Mouse (Mus musculus) liver, adult 2 months (tissue): ENCODE measurements around the gene Olfr1497. TPM values are rescaled to one million over a fixed set of nuclear protein-coding genes. Genes with fewer than 3 reads are reported as not detected.

ENCODE experiments used
- DNase-seq: peaks from one replicate; pipeline ENCODE4 v3.0.0-alpha.2; 2011; ENCODE audit warnings: low read depth, low spot score; ENCODE audit errors: extremely low read depth
- H3K27ac ChIP-seq: fragments of 200-500 bp; replicated peaks from 2 replicates; pipeline ENCODE4 v1.5.1; 2012; ENCODE audit warnings: low read depth, mild to moderate bottlenecking, control low read depth, inconsistent platforms, low read length; ENCODE audit not compliant: insufficient read depth
- H3K27me3 ChIP-seq: fragments of 200-500 bp; 2 replicates; pipeline ENCODE4 v1.6.1; 2012; ENCODE audit warnings: mild to moderate bottlenecking, moderate library complexity, low read length, inconsistent platforms; ENCODE audit not compliant: control insufficient read depth, insufficient read depth
- H3K36me3 ChIP-seq: fragments of 200-500 bp; 2 replicates; pipeline ENCODE4 v1.6.1; 2012; ENCODE audit warnings: low read length, inconsistent platforms; ENCODE audit not compliant: control insufficient read depth, insufficient read depth
- H3K4me1 ChIP-seq: fragments of 200-500 bp; 2 replicates; pipeline ENCODE4 v1.6.1; 2011; ENCODE audit warnings: low read length; ENCODE audit not compliant: control insufficient read depth, insufficient read depth
- H3K4me3 ChIP-seq: fragments of 200-500 bp; 2 replicates; pipeline ENCODE4 v1.5.1; 2011; ENCODE audit warnings: low read depth, mild to moderate bottlenecking, control low read depth, low read length, moderate library complexity; ENCODE audit not compliant: insufficient read depth
- H3K79me2 ChIP-seq: fragments of 200-500 bp; 2 replicates; pipeline ENCODE4 v1.6.1; 2012; ENCODE audit warnings: inconsistent platforms, mild to moderate bottlenecking, low read length, moderate library complexity; ENCODE audit not compliant: control insufficient read depth, insufficient read depth
- H3K9ac ChIP-seq: fragments of 200-500 bp; 2 replicates; pipeline ENCODE4 v1.6.1; 2012; ENCODE audit warnings: low read depth, mild to moderate bottlenecking, control low read depth, inconsistent platforms, low read length
- CTCF ChIP-seq: fragments of 200-500 bp; IDR thresholded peaks from 2 replicates; pipeline ENCODE4 v1.5.1; 2011; ENCODE audit warnings: low read depth, low read length, control low read depth
- POLR2A ChIP-seq: fragments of 200-500 bp; IDR thresholded peaks from 2 replicates; pipeline ENCODE4 v1.6.1; 2011; ENCODE audit warnings: low read length, control low read depth; ENCODE audit not compliant: insufficient read depth; ENCODE audit errors: extremely low read depth
- WGBS: fragments of 180-500 bp; shearing (Covaris S2); methylation state at CpG from one replicate; pipeline ENCODE4 v1.1.7; 2018; 5-methylcytosine and 5-hydroxymethylcytosine counted together
- polyA plus RNA-seq: library from polyadenylated mRNA; depleted of rRNA; stranded (reverse); fragments of >200 nt; gene quantifications from 2 replicates; pipeline ENCODE4 v1.2.3, GENCODE M21; 2012; rRNA removed
- total RNA-seq: library from RNA; depleted of rRNA; stranded (reverse); fragments of >200 nt; gene quantifications from 2 replicates; pipeline ENCODE4 v1.2.3, GENCODE M21; 2014; rRNA removed

The Olfr1497 gene
- total RNA-seq (not detected in 2 replicates), polyA plus RNA-seq (not detected in 2 replicates)

DNA sequence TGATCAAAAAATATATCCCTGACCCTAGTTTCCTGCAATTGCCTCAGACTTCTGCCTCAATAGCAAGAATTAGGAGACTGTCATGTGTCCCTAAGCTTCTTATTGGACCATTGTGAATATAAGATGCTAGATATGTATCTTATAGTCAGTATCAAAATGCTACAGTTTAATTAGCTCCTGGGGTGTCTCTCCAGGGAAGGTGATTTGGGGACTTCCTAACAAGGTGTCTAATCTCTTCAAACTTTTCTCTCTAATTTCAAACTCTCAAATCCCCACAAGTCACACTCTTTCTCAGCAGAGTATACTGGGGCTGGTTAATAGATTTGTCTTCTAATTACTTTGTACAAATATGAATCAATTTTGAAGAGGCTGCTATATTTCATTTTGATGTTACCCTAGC lies at the start of gene Olfr1497:
Gene Olfr1497, minus strand, starts transcription at position 101 of the 400 bp plus-strand sequence.
- H3K79me2 ChIP-seq = no peaks in the 10 kb centered on the region
- H3K9ac ChIP-seq = no peak within 1 kb of the TSS
- no peak for TF ChIP-seq POLR2A
- no peak for TF ChIP-seq CTCF
- H3K36me3 ChIP-seq = no peaks in the 10 kb centered on the region
- no peaks in the 10 kb centered on the region for H3K27me3 ChIP-seq
- H3K4me3 ChIP-seq = no peak within 1 kb of the TSS
- H3K27ac ChIP-seq = no peak within 1 kb of the TSS
- H3K4me1 ChIP-seq = no peaks in the 10 kb centered on the region
- DNase-seq = no peak

DNA sequence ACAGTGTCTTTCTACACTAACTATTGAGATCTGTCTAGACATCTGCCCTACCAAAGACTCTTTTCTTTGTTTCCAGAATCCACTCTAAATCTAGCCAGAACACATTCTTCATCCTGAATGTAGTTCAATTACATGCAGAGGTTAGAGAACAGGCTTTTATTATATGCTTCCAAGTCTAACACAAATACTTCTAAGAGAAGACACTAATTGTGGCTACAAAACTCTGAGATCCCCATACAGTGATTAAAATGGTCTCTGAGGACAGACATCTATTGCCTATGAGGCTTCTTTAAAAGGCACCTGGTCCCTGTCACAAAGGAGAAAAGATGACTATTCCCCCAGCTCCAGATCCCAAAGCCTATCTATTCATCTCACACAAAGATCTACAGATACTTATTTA lies 32.4 kb upstream of the Olfr1497 start, which contains the start of gene Olfr1500:
Gene Olfr1500, minus strand, starts transcription at position 101 of the 400 bp plus-strand sequence.
- Histone ChIP-seq H3K27ac (no peak within 1 kb of the TSS), H3K79me2 (no peaks in the 10 kb centered on the region), H3K36me3 (no peaks in the 10 kb centered on the region), H3K27me3 (no peaks in the 10 kb centered on the region), H3K4me1 (no peaks in the 10 kb centered on the region), H3K4me3 (no peak within 1 kb of the TSS), H3K9ac (no peak within 1 kb of the TSS)
- no peak for TF ChIP-seq CTCF
- TF ChIP-seq POLR2A = no peak
- no peak for DNase-seq

GRCm38 (mm10) chr19:13828447-13828846 lies 30.4 kb upstream of the Olfr1497 start:
- WGBS = 73% methylated on average over 3 of the region's 3 CpGs
- Histone ChIP-seq H3K4me3 (no peak overlapping the region), H3K27me3 (no peaks in the 10 kb centered on the region), H3K36me3 (no peaks in the 10 kb centered on the region), H3K27ac (no peak overlapping the region), H3K9ac (no peak overlapping the region), H3K4me1 (no peaks in the 10 kb centered on the region), H3K79me2 (no peaks in the 10 kb centered on the region)
- TF ChIP-seq CTCF = no peak
- no peak for TF ChIP-seq POLR2A
- DNase-seq = no peak

DNA sequence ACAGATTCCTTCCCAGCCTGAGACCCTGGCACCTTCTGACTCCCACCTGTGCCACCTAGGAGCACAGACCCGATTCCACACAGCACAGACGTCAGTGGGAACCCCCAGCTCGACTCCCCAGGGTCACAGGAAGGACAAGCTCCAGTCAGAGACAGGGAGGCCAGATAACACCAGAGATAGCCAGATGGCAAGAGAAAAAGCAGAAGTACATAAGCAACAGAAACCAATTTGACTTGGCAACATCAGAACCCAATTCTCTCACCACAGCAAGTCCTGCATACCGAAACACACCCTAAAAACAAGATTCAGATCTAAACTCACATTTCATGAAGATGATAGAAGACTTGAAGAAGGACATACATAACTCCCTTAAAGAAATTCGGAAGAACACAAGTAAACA lies 22.8 kb upstream of the Olfr1497 start:
- H3K4me1 ChIP-seq = no peaks in the 10 kb centered on the region
- WGBS = 42% methylated on average over 5 of the region's 5 CpGs
- H3K79me2 ChIP-seq = no peaks in the 10 kb centered on the region
- no peaks in the 10 kb centered on the region for H3K27me3 ChIP-seq
- DNase-seq = no peak
- no peak overlapping the region for H3K9ac ChIP-seq
- no peak overlapping the region for H3K4me3 ChIP-seq
- no peak overlapping the region for H3K27ac ChIP-seq
- H3K36me3 ChIP-seq = no peaks in the 10 kb centered on the region
- TF ChIP-seq POLR2A (no peak), CTCF (no peak)

GRCm38 (mm10) chr19:13819347-13819746 lies 21.3 kb upstream of the Olfr1497 start, which contains the start of gene Olfr1499:
Gene Olfr1499, minus strand, starts transcription at chr19:13819447.
- Histone ChIP-seq H3K9ac (no peak within 1 kb of the TSS), H3K27ac (no peak within 1 kb of the TSS), H3K4me3 (no peak within 1 kb of the TSS), H3K27me3 (no peaks in the 10 kb centered on the region), H3K79me2 (no peaks in the 10 kb centered on the region), H3K4me1 (no peaks in the 10 kb centered on the region), H3K36me3 (no peaks in the 10 kb centered on the region)
- TF ChIP-seq POLR2A (no peak), CTCF (no peak)
- no peak for DNase-seq

- H3K4me3 ChIP-seq = no peak overlapping the region
- H3K27me3 ChIP-seq = no peaks in the 10 kb centered on the region
- no peaks in the 10 kb centered on the region for H3K36me3 ChIP-seq
- no peak overlapping the region for H3K27ac ChIP-seq
- H3K9ac ChIP-seq = no peak overlapping the region
- TF ChIP-seq POLR2A (no peak), CTCF (0 out of 2 replicates have a peak, but pooled peaks have one; percentile 12)
- 31% methylated on average over 5 of the region's 5 CpGs for WGBS
- H3K79me2 ChIP-seq = no peaks in the 10 kb centered on the region
- H3K4me1 ChIP-seq = no peaks in the 10 kb centered on the region
- peak; percentile 12 for DNase-seq
Observed at GRCm38 (mm10) chr19:13818827-13819226, 20.8 kb upstream of the Olfr1497 start.
